In the genomic region with DNA sequence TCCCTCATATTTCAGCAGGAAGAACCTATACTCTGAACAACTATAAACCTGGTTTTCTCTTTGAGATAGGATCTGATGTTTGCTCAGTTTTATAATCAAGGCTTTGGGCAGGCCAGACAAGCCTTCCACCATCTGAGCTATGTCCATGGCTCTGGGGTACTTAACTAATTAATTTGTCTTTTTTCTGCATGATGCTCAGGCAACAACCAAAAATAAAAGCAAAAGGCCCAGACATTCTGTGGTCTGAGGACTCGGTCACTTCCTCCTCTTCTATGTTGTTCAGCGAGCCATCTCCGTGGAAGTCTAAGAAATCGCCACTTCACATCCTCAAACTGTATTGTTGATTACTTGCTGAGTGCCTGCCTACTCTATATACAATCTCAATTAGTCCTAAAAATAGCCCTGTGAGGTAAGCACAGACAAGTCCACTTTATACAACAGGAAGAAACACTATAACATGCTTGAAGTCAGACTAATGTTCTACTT, we compare ENCODE assay signal across 8 mouse cellular contexts. TPM values are rescaled to one million over a fixed set of nuclear protein-coding genes. Genes with fewer than 3 reads are reported as not detected.
DNase-seq lines count a peak whose midpoint lies in the region; ATAC-seq lines count a peak whose summit lies in the region.

No protein-coding gene starts in this region.

- H3K27me3 ChIP-seq in kidney, embryonic 14.5 days (ENCODE audit: control insufficient read depth, insufficient read depth, low read length) = no peaks in the 10 kb centered on the region
- H3K27me3 ChIP-seq in embryonic facial prominence, embryonic 12.5 days = no peaks in the 10 kb centered on the region
- no peaks in the 10 kb centered on the region for H3K27me3 ChIP-seq in limb, embryonic 10.5 days (ENCODE audit: low read depth, poor library complexity, severe bottlenecking)
- no peaks in the 10 kb centered on the region for H3K27me3 ChIP-seq in neural tube, embryonic 12.5 days (replicated peaks)

- DNase-seq in kidney, adult 9 months = no peak
- DNase-seq in limb, embryonic 10.5 days (ENCODE audit: low spot score) = no peak
- DNase-seq in urinary bladder, postnatal 14 days (ENCODE audit: low spot score) = no peak
- DNase-seq in urinary bladder, postnatal 10 days (ENCODE audit: low spot score) = no peak
- no peak for DNase-seq in retina, postnatal 1 day

- peak overlapping the region; percentile 65; the same call in 1 of the 2 replicates for H3K27ac ChIP-seq in kidney, embryonic 14.5 days (ENCODE audit: low read depth, low read length)
- no peak overlapping the region for H3K27ac ChIP-seq in embryonic facial prominence, embryonic 12.5 days
- 0 out of 2 replicates have a peak overlapping the region, but pooled peaks have one; percentile 93 for H3K27ac ChIP-seq in limb, embryonic 10.5 days
- H3K27ac ChIP-seq in neural tube, embryonic 12.5 days = no peak overlapping the region

- no peaks in the 10 kb centered on the region for H3K9me3 ChIP-seq in kidney, embryonic 14.5 days (ENCODE audit: control insufficient read depth, low read length)
- H3K9me3 ChIP-seq in embryonic facial prominence, embryonic 12.5 days = no peaks in the 10 kb centered on the region
- H3K9me3 ChIP-seq in limb, embryonic 10.5 days (replicated peaks) = no peaks in the 10 kb centered on the region
- H3K9me3 ChIP-seq in neural tube, embryonic 12.5 days = no peaks in the 10 kb centered on the region

- no peak for ATAC-seq in kidney, embryonic 14.5 days (ENCODE audit: low FRiP score, low TSS enrichment)
- ATAC-seq in embryonic facial prominence, embryonic 12.5 days (ENCODE audit: insufficient number of reproducible peaks, insufficient read depth, low FRiP score, low TSS enrichment) = no peak
- no peak for ATAC-seq in neural tube, embryonic 12.5 days (ENCODE audit: low FRiP score, low read depth)

- H3K4me2 ChIP-seq in kidney, embryonic 14.5 days (replicated peaks; ENCODE audit: low read depth, low read length) = peak overlapping the region; percentile 88
- peak overlapping the region; percentile 84 for H3K4me2 ChIP-seq in embryonic facial prominence, embryonic 12.5 days (replicated peaks)
- H3K4me2 ChIP-seq in neural tube, embryonic 12.5 days (replicated peaks) = peak overlapping the region; percentile 76

- no peaks in the 10 kb centered on the region for H3K36me3 ChIP-seq in kidney, embryonic 14.5 days (ENCODE audit: control insufficient read depth, insufficient read depth, low read length)
- no peaks in the 10 kb centered on the region for H3K36me3 ChIP-seq in embryonic facial prominence, embryonic 12.5 days
- H3K36me3 ChIP-seq in limb, embryonic 10.5 days = peaks cover 5% of the 10 kb centered on the region; the same call in 1 of the 2 replicates
- H3K36me3 ChIP-seq in neural tube, embryonic 12.5 days = no peaks in the 10 kb centered on the region

- peak overlapping the region; percentile 84 for H3K4me3 ChIP-seq in kidney, embryonic 14.5 days (ENCODE audit: low read length)
- peak overlapping the region; percentile 70 for H3K4me3 ChIP-seq in embryonic facial prominence, embryonic 12.5 days
- H3K4me3 ChIP-seq in limb, embryonic 10.5 days = peak overlapping the region; percentile 75
- H3K4me3 ChIP-seq in neural tube, embryonic 12.5 days = no peak overlapping the region

- 46% methylated on average over 4 of the region's 4 CpGs for WGBS in kidney, embryonic 14.5 days
- 59% methylated on average over 4 of the region's 4 CpGs for WGBS in embryonic facial prominence, embryonic 12.5 days
- WGBS in limb, embryonic 10.5 days = 79% methylated on average over 4 of the region's 4 CpGs
- 85% methylated on average over 4 of the region's 4 CpGs for WGBS in neural tube, embryonic 12.5 days

- peaks cover 38% of the 10 kb centered on the region for H3K4me1 ChIP-seq in kidney, embryonic 14.5 days (ENCODE audit: control insufficient read depth, insufficient read depth, low read length)
- H3K4me1 ChIP-seq in embryonic facial prominence, embryonic 12.5 days = peaks cover 29% of the 10 kb centered on the region
- peaks cover 47% of the 10 kb centered on the region for H3K4me1 ChIP-seq in limb, embryonic 10.5 days
- peaks cover 27% of the 10 kb centered on the region for H3K4me1 ChIP-seq in neural tube, embryonic 12.5 days

- peak overlapping the region; percentile 89; the same call in 1 of the 2 replicates for H3K9ac ChIP-seq in kidney, embryonic 14.5 days (ENCODE audit: low read depth, low read length)
- H3K9ac ChIP-seq in embryonic facial prominence, embryonic 12.5 days = 0 out of 2 replicates have a peak overlapping the region, but pooled peaks have one; percentile 82
- no peak overlapping the region for H3K9ac ChIP-seq in neural tube, embryonic 12.5 days

RNA-seq across cellular contexts. Expression of gene B4galt1, which starts 2.0 kb away (rescaled TPM):
- polyA plus RNA-seq in kidney, embryonic 14.5 days (2014; fragmentation: Nextera tagmentation; extraction: Ambion mirVana) = 36.0 and 45.8 TPM in 2 replicates
- polyA plus RNA-seq in embryonic facial prominence, embryonic 12.5 days (2016; fragmentation: Nextera tagmentation; extraction: Ambion mirVana) = 34.4 and 37.9 TPM in 2 replicates
- polyA plus RNA-seq in limb, embryonic 10.5 days (2016; fragmentation: Nextera tagmentation; extraction: Ambion mirVana) = 23.6 and 29.9 TPM in 2 replicates
- polyA plus RNA-seq in neural tube, embryonic 12.5 days (2016; fragmentation: Nextera tagmentation; extraction: Ambion mirVana) = 12.8 and 14.1 TPM in 2 replicates

Comparison
In these comparisons a context has a peak if more than half of its experiments do, and no peak if none do; other contexts are left out.
1. H3K27ac ChIP-seq: peak in kidney, embryonic 14.5 days (single experiment) and limb, embryonic 10.5 days (single experiment); none in embryonic facial prominence, embryonic 12.5 days (single experiment) and neural tube, embryonic 12.5 days (single experiment).
2. Peak in every context shown above with its lines, with median percentiles within 50 percentile points of each other: H3K4me2 ChIP-seq.